Mouse (Mus musculus) MEL (cell line): ENCODE measurements around the gene Zfand3. TPM values are rescaled to one million over a fixed set of nuclear protein-coding genes. Genes with fewer than 3 reads are reported as not detected.

Experiments
- DNase-seq: peaks from one replicate; pipeline ENCODE4 v3.0.0; 2011; ENCODE audit warnings: low read depth, low spot score
- H3K27ac ChIP-seq: 2 replicates; pipeline ENCODE4 v1.5.1; 2012; ENCODE audit warnings: low read depth, mild to moderate bottlenecking, control low read depth, low read length, moderate library complexity; ENCODE audit not compliant: control insufficient read depth
- H3K27me3 ChIP-seq, 2 experiments: fragments of 150-350 bp in 1 of 2; sonication (generic) in 1 of 2; 2 replicates each; pipeline ENCODE4 v1.6.1; 2012; ENCODE audit warnings: low read length in 2 of 2, mild to moderate bottlenecking in 2 of 2, improper control_type of control experiment in 1 of 2, moderate library complexity in 1 of 2; ENCODE audit not compliant: insufficient read depth in 2 of 2, control insufficient read depth in 1 of 2
- H3K36me3 ChIP-seq, 2 experiments: 2 replicates each; pipeline ENCODE4 v1.6.1; 2012 to 2014; ENCODE audit warnings: low read length in 2 of 2, improper control_type of control experiment in 1 of 2, inconsistent platforms in 1 of 2, mild to moderate bottlenecking in 1 of 2; ENCODE audit not compliant: insufficient read depth in 2 of 2, control insufficient read depth in 1 of 2
- H3K4me1 ChIP-seq, 2 experiments: fragments of 150-350 bp in 1 of 2; sonication (generic) in 1 of 2; 2 replicates each; pipeline ENCODE4 v1.6.1; 2012; ENCODE audit warnings: low read length in 2 of 2, improper control_type of control experiment in 1 of 2, mild to moderate bottlenecking in 1 of 2; ENCODE audit not compliant: insufficient read depth in 2 of 2, control insufficient read depth in 1 of 2
- H3K4me3 ChIP-seq, 2 experiments: fragments of 150-350 bp in 1 of 2; sonication (generic) in 1 of 2; 2 replicates each; pipeline ENCODE4 v1.5.1; 2012; ENCODE audit warnings: low read depth in 2 of 2, low read length in 2 of 2, mild to moderate bottlenecking in 2 of 2, moderate library complexity in 2 of 2, control low read depth in 1 of 2, improper control_type of control experiment in 1 of 2; ENCODE audit not compliant: control insufficient read depth in 1 of 2, insufficient read depth in 1 of 2
- H3K79me2 ChIP-seq: 2 replicates; pipeline ENCODE4 v1.6.1; 2012; ENCODE audit warnings: mild to moderate bottlenecking, low read length, moderate library complexity; ENCODE audit not compliant: control insufficient read depth, poor library complexity, insufficient read depth
- H3K9ac ChIP-seq: 2 replicates; pipeline ENCODE4 v1.6.1; 2012; ENCODE audit warnings: low read depth, mild to moderate bottlenecking, control low read depth, low read length, moderate library complexity; ENCODE audit not compliant: control insufficient read depth, poor library complexity, severe bottlenecking
- H3K9me3 ChIP-seq: fragments of 150-350 bp; sonication (generic); replicated peaks from 2 replicates; pipeline ENCODE4 v1.6.1; 2012; ENCODE audit warnings: mild to moderate bottlenecking, low read length, improper control_type of control experiment, moderate library complexity; ENCODE audit not compliant: insufficient read depth
- BHLHE40 ChIP-seq: IDR thresholded peaks from 2 replicates; pipeline ENCODE4 v1.6.1; 2012; ENCODE audit warnings: low read depth, mild to moderate bottlenecking, inconsistent platforms, low read length, improper control_type of control experiment, borderline replicate concordance
- CHD1 ChIP-seq: IDR thresholded peaks from 2 replicates; pipeline ENCODE4 v1.6.1; 2012; ENCODE audit warnings: low read depth, mild to moderate bottlenecking, inconsistent platforms, low read length, improper control_type of control experiment
- CHD2 ChIP-seq: IDR thresholded peaks from 2 replicates; pipeline ENCODE4 v1.6.1; 2011; ENCODE audit warnings: low read length, improper control_type of control experiment
- EP300 ChIP-seq, 2 experiments: IDR thresholded peaks; 2 replicates each; pipeline ENCODE4 v1.6.1; 2011; ENCODE audit warnings: improper control_type of control experiment in 2 of 2, low read length in 2 of 2, low read depth in 1 of 2, mild to moderate bottlenecking in 1 of 2
- ETS1 ChIP-seq: IDR thresholded peaks from 2 replicates; pipeline ENCODE4 v1.6.1; 2012; ENCODE audit warnings: low read depth, mild to moderate bottlenecking, inconsistent platforms, low read length, improper control_type of control experiment, moderate library complexity
- GABPA ChIP-seq: IDR thresholded peaks from 2 replicates; pipeline ENCODE4 v1.6.1; 2012; ENCODE audit warnings: low read depth, mild to moderate bottlenecking, inconsistent platforms, low read length, improper control_type of control experiment, moderate library complexity
- MAFK ChIP-seq: IDR thresholded peaks from 2 replicates; pipeline ENCODE4 v1.6.1; 2011; ENCODE audit warnings: low read depth, mild to moderate bottlenecking, low read length, improper control_type of control experiment, borderline replicate concordance
- MAX ChIP-seq: IDR thresholded peaks from 2 replicates; pipeline ENCODE4 v1.6.1; 2011; ENCODE audit warnings: low read length, improper control_type of control experiment
- MAZ ChIP-seq: IDR thresholded peaks from 2 replicates; pipeline ENCODE4 v1.6.1; 2012; ENCODE audit warnings: low read depth, mild to moderate bottlenecking, inconsistent platforms, low read length, improper control_type of control experiment
- MEF2A ChIP-seq: IDR thresholded peaks from 2 replicates; pipeline ENCODE4 v1.6.1; 2014; ENCODE audit warnings: low read depth, mild to moderate bottlenecking, inconsistent platforms, low read length, improper control_type of control experiment; ENCODE audit not compliant: poor library complexity, insufficient replicate concordance, severe bottlenecking; ENCODE audit errors: extremely low read depth
- MYC ChIP-seq: IDR thresholded peaks from 2 replicates; pipeline ENCODE4 v1.6.1; 2011; ENCODE audit warnings: low read depth, mild to moderate bottlenecking, low read length, improper control_type of control experiment, moderate library complexity
- NRF1 ChIP-seq: IDR thresholded peaks from 2 replicates; pipeline ENCODE4 v1.6.1; 2014; ENCODE audit warnings: low read depth, mild to moderate bottlenecking, inconsistent platforms, low read length, improper control_type of control experiment, moderate library complexity; ENCODE audit not compliant: poor library complexity, insufficient read depth, severe bottlenecking
- POLR2A ChIP-seq, 2 experiments: IDR thresholded peaks; 2 replicates each; pipeline ENCODE4 v1.6.1; 2011 to 2012; ENCODE audit warnings: low read length in 2 of 2, mild to moderate bottlenecking in 2 of 2, control low read depth in 1 of 2, improper control_type of control experiment in 1 of 2, low read depth in 1 of 2, moderate library complexity in 1 of 2; ENCODE audit not compliant: control insufficient read depth in 1 of 2, insufficient read depth in 1 of 2, poor library complexity in 1 of 2
- POLR2AphosphoS2 ChIP-seq: IDR thresholded peaks from 2 replicates; pipeline ENCODE4 v1.6.1; 2011; ENCODE audit warnings: low read length, improper control_type of control experiment
- POLR2AphosphoS5 ChIP-seq: IDR thresholded peaks from 2 replicates; pipeline ENCODE4 v1.6.1; 2012; ENCODE audit warnings: low read depth, borderline replicate concordance, mild to moderate bottlenecking, inconsistent platforms, low read length, moderate library complexity, mixed read lengths
- RCOR1 ChIP-seq: IDR thresholded peaks from 2 replicates; pipeline ENCODE4 v1.6.1; 2012; ENCODE audit warnings: low read depth, mild to moderate bottlenecking, inconsistent platforms, low read length, improper control_type of control experiment
- SIN3A ChIP-seq: IDR thresholded peaks from 2 replicates; pipeline ENCODE4 v1.6.1; 2012; ENCODE audit warnings: low read length, improper control_type of control experiment, inconsistent platforms
- TAL1 ChIP-seq: IDR thresholded peaks from 2 replicates; pipeline ENCODE4 v1.6.1; 2012; ENCODE audit warnings: mild to moderate bottlenecking, inconsistent platforms, low read length, moderate library complexity, mixed read lengths
- TCF12 ChIP-seq: IDR thresholded peaks from 2 replicates; pipeline ENCODE4 v1.6.1; 2014; ENCODE audit warnings: low read depth, mild to moderate bottlenecking, inconsistent platforms, low read length, improper control_type of control experiment, moderate library complexity
- UBTF ChIP-seq: IDR thresholded peaks from 2 replicates; pipeline ENCODE4 v1.6.1; 2012; ENCODE audit warnings: low read depth, mild to moderate bottlenecking, inconsistent platforms, low read length, improper control_type of control experiment, moderate library complexity, borderline replicate concordance; ENCODE audit not compliant: insufficient read depth
- USF1 ChIP-seq: IDR thresholded peaks from 2 replicates; pipeline ENCODE4 v1.6.1; 2014; ENCODE audit warnings: low read depth, mild to moderate bottlenecking, inconsistent platforms, low read length, improper control_type of control experiment, moderate library complexity
- USF2 ChIP-seq, 2 experiments: IDR thresholded peaks; 2 replicates each; pipeline ENCODE4 v1.6.1; 2011 to 2012; ENCODE audit warnings: improper control_type of control experiment in 2 of 2, low read length in 2 of 2, borderline replicate concordance in 1 of 2, inconsistent platforms in 1 of 2, low read depth in 1 of 2, mild to moderate bottlenecking in 1 of 2; ENCODE audit not compliant: insufficient read depth in 1 of 2
- ZC3H11A ChIP-seq: IDR thresholded peaks from 2 replicates; pipeline ENCODE4 v1.6.1; 2012; ENCODE audit warnings: low read depth, mild to moderate bottlenecking, inconsistent platforms, low read length, improper control_type of control experiment
- ZKSCAN1 ChIP-seq: IDR thresholded peaks from 2 replicates; pipeline ENCODE4 v1.6.1; 2012; ENCODE audit warnings: low read depth, mild to moderate bottlenecking, inconsistent platforms, low read length, improper control_type of control experiment, moderate library complexity
- ZMIZ1 ChIP-seq: IDR thresholded peaks from 2 replicates; pipeline ENCODE4 v1.6.1; 2012; ENCODE audit warnings: low read depth, mild to moderate bottlenecking, inconsistent platforms, low read length, improper control_type of control experiment, moderate library complexity
- polyA plus RNA-seq, 2 experiments: library from polyadenylated mRNA; stranded (reverse) in 1 of 2; unstranded in 1 of 2; fragments of >175 nt in 1 of 2; fragments of >200 nt in 1 of 2; gene quantifications; 2 replicates each; pipeline versions ENCODE4 v1.2.1 to v1.2.4; 2012; ENCODE audit warnings: low replicate concordance in 2 of 2, low read depth in 1 of 2; ENCODE audit not compliant: insufficient read length in 2 of 2, insufficient read depth in 1 of 2, missing spikeins in 1 of 2
- total RNA-seq: library from RNA; depleted of rRNA; stranded (reverse); fragments of 300-350 nt; gene quantifications from 2 replicates; pipeline ENCODE4 v1.2.3, GENCODE M21; 2012

Zfand3 gene
- total and polyA plus RNA-seq, 3 experiments = 28.3 to 48.8 TPM; not detected in 1

GRCm38 (mm10) chr17:30128456-30128855, 123.9 kb downstream of the Zfand3 start:
- no peak for TF ChIP-seq MEF2A
- no peak for TF ChIP-seq NRF1
- no peak for TF ChIP-seq ZMIZ1
- TF ChIP-seq UBTF = no peak
- no peak for TF ChIP-seq USF2 (IDR thresholded peaks at IDR 0.05; ENCODE audit: borderline replicate concordance in 1 of 2, insufficient read depth in 1 of 2, low read depth in 1 of 2, low read length in 2 of 2)
- no peak for TF ChIP-seq MAX
- TF ChIP-seq EP300 (IDR thresholded peaks at IDR 0.05; ENCODE audit: low read depth in 1 of 2, low read length in 2 of 2) = no peak
- no peak for TF ChIP-seq POLR2A (IDR thresholded peaks at IDR 0.05; ENCODE audit: control insufficient read depth in 1 of 2, insufficient read depth in 1 of 2, low read depth in 1 of 2, low read length in 2 of 2, poor library complexity in 1 of 2)
- TF ChIP-seq POLR2AphosphoS2 = no peak
- no peak for TF ChIP-seq ZKSCAN1
- no peak for TF ChIP-seq ETS1
- TF ChIP-seq MYC = no peak
- TF ChIP-seq MAZ = no peak
- no peaks in the 10 kb centered on the region for H3K79me2 ChIP-seq
- no peak for DNase-seq
- H3K27ac ChIP-seq = no peak overlapping the region
- no peak overlapping the region for H3K9ac ChIP-seq
- H3K9me3 ChIP-seq = no peaks in the 10 kb centered on the region
- H3K36me3 ChIP-seq = no peaks in the 10 kb centered on the region; a peak in 1 of 4 replicates
- H3K27me3 ChIP-seq = no peaks in the 10 kb centered on the region
- H3K4me3 ChIP-seq = no peak overlapping the region
- no peaks in the 10 kb centered on the region for H3K4me1 ChIP-seq

DNA sequence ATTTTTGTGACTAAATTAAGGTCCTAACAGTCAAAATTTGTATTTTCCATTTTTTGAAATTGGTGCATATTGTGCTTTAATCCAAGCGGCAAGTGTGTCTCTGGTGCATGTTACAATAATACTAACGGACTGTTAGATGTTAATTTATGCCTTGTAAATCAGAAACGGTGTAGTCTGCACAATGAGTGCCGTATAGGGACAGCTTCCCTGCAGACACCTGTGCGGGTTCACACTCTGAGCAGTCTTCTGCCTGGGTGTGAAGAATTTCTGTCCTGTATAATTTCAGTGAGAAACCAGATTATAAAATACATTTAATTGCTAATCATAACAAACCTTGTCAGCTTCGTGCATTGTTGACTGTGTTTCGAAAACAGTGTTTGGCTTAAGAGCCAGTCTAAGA, 124.7 kb downstream of the Zfand3 start:
- Histone ChIP-seq H3K27ac (no peak overlapping the region), H3K4me3 (no peak overlapping the region)

More for the DNA sequence above, 124.7 kb downstream of the Zfand3 start:
- H3K4me1 ChIP-seq = no peaks in the 10 kb centered on the region
- no peak for DNase-seq
- H3K9me3 ChIP-seq = no peaks in the 10 kb centered on the region
- no peaks in the 10 kb centered on the region for H3K79me2 ChIP-seq
- H3K36me3 ChIP-seq = no peaks in the 10 kb centered on the region; a peak in 1 of 4 replicates
- no peaks in the 10 kb centered on the region for H3K27me3 ChIP-seq
- H3K9ac ChIP-seq = no peak overlapping the region
- TF ChIP-seq MAZ (no peak), CHD1 (no peak), MYC (no peak), UBTF (no peak), SIN3A (no peak), TAL1 (no peak), BHLHE40 (no peak), POLR2A (IDR thresholded peaks at IDR 0.05; ENCODE audit: control insufficient read depth in 1 of 2, insufficient read depth in 1 of 2, low read depth in 1 of 2, low read length in 2 of 2, poor library complexity in 1 of 2) (no peak), MAFK (no peak), POLR2AphosphoS5 (no peak), RCOR1 (no peak), CHD2 (no peak), ZC3H11A (no peak), GABPA (no peak), TCF12 (no peak), NRF1 (no peak), USF1 (no peak)
